12 mouse cellular contexts compared by ENCODE assay signal in the genomic region with DNA sequence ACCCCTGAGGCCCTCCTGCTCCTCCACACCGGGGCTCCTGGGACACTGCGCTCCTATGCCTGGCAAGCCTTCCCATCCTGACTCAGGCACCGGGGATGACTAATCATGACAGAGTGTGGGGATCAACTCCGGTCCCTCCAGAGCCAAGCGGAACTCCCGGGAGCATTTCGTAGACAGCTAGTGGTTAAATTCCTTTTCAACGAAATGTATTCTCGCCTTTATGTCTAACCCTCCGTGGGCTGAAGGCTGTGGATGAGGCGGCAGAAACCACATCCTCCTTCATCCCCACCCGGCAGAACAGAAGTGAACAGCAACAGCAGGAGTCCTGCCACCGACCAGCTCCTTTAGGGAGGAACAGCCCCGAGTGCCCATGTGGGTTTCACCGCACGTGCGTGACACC.
A peak's percentile ranks its signal among the peaks of the same experiment; 100 is the strongest.
DNase-seq lines count a peak whose midpoint lies in the region; ATAC-seq lines count a peak whose summit lies in the region.
"Had no signal": no experiment of that assay in that cellular context is flagged by ENCODE, and none has a peak within 500 bp of the region (broad histone marks: within the 10 kb centered on the region; RNA-seq: fewer than 3 reads in every experiment).

No protein-coding gene starts in this region.

- DNase-seq in gastrocnemius, adult 18-20 months (ENCODE audit: low spot score), result peak; percentile 10
- no peak for DNase-seq in gastrocnemius, adult 8-10 months (ENCODE audit: low spot score in 2 of 2)
- DNase-seq in 3T3-L1 (ENCODE audit: low read depth, low spot score), result peak; percentile 93
- DNase-seq in adrenal gland, postnatal 25 days, result peak; percentile 54
- no peak for DNase-seq in thymus, postnatal 36 days
- no peak for DNase-seq in urinary bladder, postnatal 25 days (ENCODE audit: low spot score)
- DNase-seq: layer of hippocampus, postnatal 36 days; lung, postnatal 10 days had no signal

- ATAC-seq in heart, embryonic 15.5 days (replicated peaks; ENCODE audit: insufficient number of reproducible peaks, insufficient read depth, low FRiP score, low read depth), result 0 out of 2 replicates have a peak, but pooled peaks have one; percentile 36
- ATAC-seq in midbrain, embryonic 16.5 days, result no peak

- WGBS in heart, embryonic 15.5 days, result 43% methylated on average over 17 of the region's 17 CpGs
- 64% methylated on average over 17 of the region's 17 CpGs for WGBS in midbrain, embryonic 16.5 days

- no peaks in the 10 kb centered on the region for H3K9me3 ChIP-seq in heart, embryonic 15.5 days (replicated peaks)
- no peaks in the 10 kb centered on the region for H3K9me3 ChIP-seq in midbrain, embryonic 16.5 days (replicated peaks; ENCODE audit: control insufficient read depth, low read length, poor library complexity, severe bottlenecking)
- H3K9me3 ChIP-seq: hindbrain, embryonic 12.5 days; neural tube, embryonic 12.5 days had no signal

- H3K4me2 ChIP-seq in heart, embryonic 15.5 days, result no peak overlapping the region
- no peak overlapping the region for H3K4me2 ChIP-seq in midbrain, embryonic 16.5 days (ENCODE audit: low read length)
- H3K4me2 ChIP-seq: hindbrain, embryonic 12.5 days; neural tube, embryonic 12.5 days had no signal

- H3K27me3 ChIP-seq in heart, embryonic 15.5 days, result peaks cover 28% of the 10 kb centered on the region
- peaks cover 2% of the 10 kb centered on the region; the same call in 1 of the 2 replicates for H3K27me3 ChIP-seq in midbrain, embryonic 16.5 days (ENCODE audit: control insufficient read depth, insufficient read depth, low read depth, low read length)

- H3K4me3 ChIP-seq in heart, embryonic 15.5 days, result no peak overlapping the region
- H3K4me3 ChIP-seq in midbrain, embryonic 16.5 days (ENCODE audit: low read depth, low read length), result no peak overlapping the region
- H3K4me3 ChIP-seq: hindbrain, embryonic 12.5 days; neural tube, embryonic 12.5 days had no signal

- no peak overlapping the region for H3K9ac ChIP-seq in heart, embryonic 15.5 days
- H3K9ac ChIP-seq in midbrain, embryonic 16.5 days (ENCODE audit: low read depth, low read length), result no peak overlapping the region
- H3K9ac ChIP-seq: hindbrain, embryonic 12.5 days; neural tube, embryonic 12.5 days had no signal

- peaks cover 43% of the 10 kb centered on the region for H3K4me1 ChIP-seq in heart, embryonic 15.5 days (replicated peaks)
- peaks cover 12% of the 10 kb centered on the region for H3K4me1 ChIP-seq in midbrain, embryonic 16.5 days (ENCODE audit: control insufficient read depth, insufficient read depth, low read length)

- H3K36me3 ChIP-seq in heart, embryonic 15.5 days, result no peaks in the 10 kb centered on the region
- no peaks in the 10 kb centered on the region for H3K36me3 ChIP-seq in midbrain, embryonic 16.5 days (ENCODE audit: control insufficient read depth, insufficient read depth, low read length)
- H3K36me3 ChIP-seq: hindbrain, embryonic 12.5 days; neural tube, embryonic 12.5 days had no signal

- H3K27ac ChIP-seq in heart, embryonic 15.5 days, result no peak overlapping the region
- no peak overlapping the region for H3K27ac ChIP-seq in midbrain, embryonic 16.5 days (ENCODE audit: low read length)
- H3K27ac ChIP-seq: hindbrain, embryonic 12.5 days; neural tube, embryonic 12.5 days had no signal

Comparison
In these comparisons a context has a peak if more than half of its experiments do, and no peak if none do; other contexts are left out.
1. DNase-seq: peak in gastrocnemius, adult 18-20 months (single experiment), 3T3-L1 (single experiment) and adrenal gland, postnatal 25 days (single experiment); none in gastrocnemius, adult 8-10 months (0 of 2), thymus, postnatal 36 days (0 of 2) and urinary bladder, postnatal 25 days (single experiment).